Mouse (Mus musculus): ENCODE measurements around the gene Astl. TPM values are rescaled to one million over a fixed set of nuclear protein-coding genes. Genes with fewer than 3 reads are reported as not detected.

Astl gene
- total and polyA plus RNA-seq, 3 experiments = not detected

DNA sequence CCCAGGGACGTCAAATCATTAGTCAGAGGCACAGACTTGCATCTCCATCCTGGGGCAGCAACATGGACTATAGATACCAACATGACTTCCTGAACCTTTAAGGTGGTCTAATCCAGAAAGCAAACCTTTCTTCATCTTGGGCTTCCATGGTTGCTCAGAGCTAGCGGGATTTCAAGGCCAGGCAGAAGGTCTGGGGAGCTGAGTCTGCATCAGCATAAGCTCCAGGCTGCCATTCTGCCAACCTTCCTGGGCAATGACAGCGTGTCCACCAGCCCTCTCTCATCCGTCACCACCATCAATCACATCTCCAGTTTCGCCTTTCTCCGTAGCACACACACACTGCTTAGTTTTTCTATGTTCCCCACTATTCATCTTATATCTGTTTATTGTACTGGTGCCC is 823 bp downstream of the Astl start:
- no peak for TF ChIP-seq TCF12 (IDR thresholded peaks at IDR 0.05; ENCODE audit: low read depth, low read length)
- TF ChIP-seq MAFK (IDR thresholded peaks at IDR 0.05; ENCODE audit: borderline replicate concordance, low read depth, low read length) = no peak
- TF ChIP-seq UBTF (IDR thresholded peaks at IDR 0.05; ENCODE audit: borderline replicate concordance, insufficient read depth, low read depth, low read length) = no peak
- no peak for TF ChIP-seq NELFE (IDR thresholded peaks at IDR 0.05; ENCODE audit: low read depth, low read length)
- TF ChIP-seq KAT2A (conservative IDR thresholded peaks at IDR 0.05; ENCODE audit: low read depth, low read length) = no peak
- TF ChIP-seq ETS1 (IDR thresholded peaks at IDR 0.05; ENCODE audit: low read depth, low read length) = no peak
- no peak for TF ChIP-seq CHD1 (IDR thresholded peaks at IDR 0.05; ENCODE audit: low read depth, low read length)
- TF ChIP-seq NRF1 (IDR thresholded peaks at IDR 0.05; ENCODE audit: insufficient read depth, low read depth, low read length, poor library complexity, severe bottlenecking) = no peak
- no peak for TF ChIP-seq ZC3H11A (IDR thresholded peaks at IDR 0.05; ENCODE audit: low read depth, low read length)
- TF ChIP-seq MYB (IDR thresholded peaks at IDR 0.05; ENCODE audit: low read depth, low read length) = no peak
- no peak for TF ChIP-seq POLR2AphosphoS2 (IDR thresholded peaks at IDR 0.05; ENCODE audit: low read length)
- no peak for TF ChIP-seq RAD21 (IDR thresholded peaks at IDR 0.05; ENCODE audit: low read depth, low read length)
- no peak for TF ChIP-seq E2F4 (IDR thresholded peaks at IDR 0.05; ENCODE audit: borderline replicate concordance, low read depth, low read length)
- no peak for TF ChIP-seq MAZ (IDR thresholded peaks at IDR 0.05; ENCODE audit: low read depth, low read length)
- no peak for TF ChIP-seq SMC3 (IDR thresholded peaks at IDR 0.05; ENCODE audit: low read depth, low read length)
- Histone ChIP-seq H3K9me3 (replicated peaks; ENCODE audit: insufficient read depth, low read length) (no peaks in the 10 kb centered on the region), H3K79me2 (ENCODE audit: control insufficient read depth, insufficient read depth, low read length, poor library complexity) (peaks cover 12% of the 10 kb centered on the region), H3K9ac (ENCODE audit: control insufficient read depth, low read depth, low read length, poor library complexity, severe bottlenecking) (no peak overlapping the region), H3K4me3 (ENCODE audit: control insufficient read depth in 1 of 2, insufficient read depth in 1 of 2, low read depth in 2 of 2, low read length in 2 of 2) (no peak overlapping the region), H3K4me1 (ENCODE audit: control insufficient read depth in 1 of 2, insufficient read depth in 2 of 2, low read length in 2 of 2) (peaks cover 0 to 18% of the 10 kb centered on the region in 2 experiments; a peak in 3 of 4 replicates), H3K27ac (ENCODE audit: control insufficient read depth, low read depth, low read length) (no peak overlapping the region), H3K36me3 (ENCODE audit: control insufficient read depth in 1 of 2, insufficient read depth in 2 of 2, low read length in 2 of 2) (peaks cover 0 to 12% of the 10 kb centered on the region in 2 experiments; a peak in 2 of 4 replicates), H3K27me3 (ENCODE audit: control insufficient read depth in 1 of 2, insufficient read depth in 2 of 2, low read length in 2 of 2) (no peaks in the 10 kb centered on the region; a peak in 1 of 4 replicates)
- no peak for DNase-seq (ENCODE audit: low read depth, low spot score)

DNA sequence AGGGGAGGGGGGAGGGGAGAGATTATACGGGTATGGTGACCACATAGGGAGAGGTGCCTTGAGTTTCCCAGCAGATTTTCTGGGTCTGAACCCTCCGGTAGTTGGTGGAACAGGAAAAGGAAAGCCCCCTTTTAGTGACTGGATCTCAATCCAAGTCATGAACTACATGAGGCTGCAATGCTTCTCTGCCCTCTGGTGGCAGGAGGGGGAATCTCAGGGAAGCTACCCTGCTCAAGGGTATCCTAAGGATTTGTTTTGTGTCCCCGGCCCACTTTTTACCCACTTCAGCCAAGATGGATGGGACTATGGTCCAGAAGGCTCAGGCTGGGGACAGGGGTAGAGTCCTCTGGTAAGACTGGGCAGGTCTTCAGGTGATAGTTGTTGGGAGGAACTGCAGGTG is 2.7 kb downstream of the Astl start:
- Histone ChIP-seq H3K36me3 (ENCODE audit: control insufficient read depth in 1 of 2, insufficient read depth in 2 of 2, low read length in 2 of 2) (peaks cover 0 to 5% of the 10 kb centered on the region in 2 experiments; a peak in 2 of 4 replicates), H3K9ac (ENCODE audit: control insufficient read depth, low read depth, low read length, poor library complexity, severe bottlenecking) (no peak overlapping the region), H3K27ac (ENCODE audit: control insufficient read depth, low read depth, low read length) (no peak overlapping the region), H3K27me3 (ENCODE audit: control insufficient read depth in 1 of 2, insufficient read depth in 2 of 2, low read length in 2 of 2) (peaks cover 0 to 4% of the 10 kb centered on the region in 2 experiments; a peak in 2 of 4 replicates), H3K4me3 (ENCODE audit: control insufficient read depth in 1 of 2, insufficient read depth in 1 of 2, low read depth in 2 of 2, low read length in 2 of 2) (no peak overlapping the region), H3K9me3 (replicated peaks; ENCODE audit: insufficient read depth, low read length) (no peaks in the 10 kb centered on the region), H3K79me2 (ENCODE audit: control insufficient read depth, insufficient read depth, low read length, poor library complexity) (peaks cover 9% of the 10 kb centered on the region), H3K4me1 (ENCODE audit: control insufficient read depth in 1 of 2, insufficient read depth in 2 of 2, low read length in 2 of 2) (peaks cover 0 to 11% of the 10 kb centered on the region in 2 experiments; a peak in 2 of 4 replicates)
- TF ChIP-seq ZKSCAN1 (IDR thresholded peaks at IDR 0.05; ENCODE audit: low read depth, low read length) (no peak), SMC3 (IDR thresholded peaks at IDR 0.05; ENCODE audit: low read depth, low read length) (peak; percentile 92), RCOR1 (IDR thresholded peaks at IDR 0.05; ENCODE audit: low read depth, low read length) (no peak), SIN3A (IDR thresholded peaks at IDR 0.05; ENCODE audit: low read length) (0 out of 2 replicates have a peak, but pooled peaks have one; percentile 19), ZC3H11A (IDR thresholded peaks at IDR 0.05; ENCODE audit: low read depth, low read length) (peak; percentile 86), POLR2AphosphoS5 (IDR thresholded peaks at IDR 0.05; ENCODE audit: borderline replicate concordance, low read depth, low read length) (no peak), GATA1 (IDR thresholded peaks at IDR 0.05; ENCODE audit: low read depth, low read length) (no peak), RAD21 (IDR thresholded peaks at IDR 0.05; ENCODE audit: low read depth, low read length) (peak; percentile 87), CTCF (IDR thresholded peaks at IDR 0.05 in 2 of 3, conservative IDR thresholded peaks at IDR 0.05 in 1 of 3; ENCODE audit: control insufficient read depth in 1 of 3, insufficient read depth in 1 of 3, low read depth in 2 of 3, low read length in 3 of 3, poor library complexity in 1 of 3, severe bottlenecking in 1 of 3) (peak; percentile 89 to 96 (median 90))
- peak; percentile 70 for DNase-seq (ENCODE audit: low read depth, low spot score)
